Mouse (Mus musculus) forebrain, embryonic 16.5 days (tissue): ENCODE data around the gene Msln. TPM values are rescaled to one million over a fixed set of nuclear protein-coding genes. Genes with fewer than 3 reads are reported as not detected.
A peak's percentile ranks its signal among the peaks of the same experiment; 100 is the strongest.

Experiments used
- ATAC-seq: fragments of 200-750 bp; cut with Nextera tagmentation; 2 replicates; pipeline ENCODE4 v1.8.0; 2017; ENCODE audit warnings: mild to moderate bottlenecking, moderate library complexity
- H3K27ac ChIP-seq: fragments of 300-500 bp; sonication (generic); 2 replicates; pipeline ENCODE4 v1.5.1; 2014; ENCODE audit warnings: low read length, control low read depth
- H3K27me3 ChIP-seq: fragments of 300-500 bp; sonication (generic); replicated peaks from 2 replicates; pipeline ENCODE4 v1.6.1; 2014; ENCODE audit warnings: low read length; ENCODE audit not compliant: control insufficient read depth, insufficient read depth
- H3K36me3 ChIP-seq: fragments of 300-500 bp; sonication (generic); 2 replicates; pipeline ENCODE4 v1.6.1; 2014; ENCODE audit not compliant: control insufficient read depth, insufficient read depth
- H3K4me1 ChIP-seq: fragments of 300-500 bp; sonication (generic); replicated peaks from 2 replicates; pipeline ENCODE4 v1.6.1; 2014; ENCODE audit warnings: low read length; ENCODE audit not compliant: control insufficient read depth, insufficient read depth
- H3K4me2 ChIP-seq: fragments of 300-500 bp; sonication (generic); 2 replicates; pipeline ENCODE4 v1.6.1; 2014; ENCODE audit warnings: mild to moderate bottlenecking, low read length, control low read depth
- H3K4me3 ChIP-seq: fragments of 300-500 bp; sonication (generic); replicated peaks from 2 replicates; pipeline ENCODE4 v1.5.1; 2014; ENCODE audit warnings: mild to moderate bottlenecking, low read length, control low read depth
- H3K9ac ChIP-seq: fragments of 300-500 bp; sonication (generic); replicated peaks from 2 replicates; pipeline ENCODE4 v1.6.1; 2014; ENCODE audit warnings: low read depth, low read length, control low read depth
- H3K9me3 ChIP-seq: fragments of 300-500 bp; sonication (generic); 2 replicates; pipeline ENCODE4 v1.6.1; 2016; ENCODE audit warnings: low read length; ENCODE audit not compliant: control insufficient read depth
- WGBS: fragments of 180-500 bp; shearing (Covaris S2); extraction: QIAGEN DNeasy Blood & Tissue Kit; methylation state at CpG from one replicate; pipeline ENCODE4 v1.1.7; 2014; 5-methylcytosine and 5-hydroxymethylcytosine counted together
- polyA plus RNA-seq: library from polyadenylated mRNA; unstranded; fragments of >200 nt; fragmentation: Nextera tagmentation; extraction: Ambion mirVana; gene quantifications from 2 replicates; pipeline ENCODE4 v1.2.1, GENCODE M21; 2015

The Msln gene
- polyA plus RNA-seq, 1 experiment from 2014 or later = 0.85 TPM

DNA sequence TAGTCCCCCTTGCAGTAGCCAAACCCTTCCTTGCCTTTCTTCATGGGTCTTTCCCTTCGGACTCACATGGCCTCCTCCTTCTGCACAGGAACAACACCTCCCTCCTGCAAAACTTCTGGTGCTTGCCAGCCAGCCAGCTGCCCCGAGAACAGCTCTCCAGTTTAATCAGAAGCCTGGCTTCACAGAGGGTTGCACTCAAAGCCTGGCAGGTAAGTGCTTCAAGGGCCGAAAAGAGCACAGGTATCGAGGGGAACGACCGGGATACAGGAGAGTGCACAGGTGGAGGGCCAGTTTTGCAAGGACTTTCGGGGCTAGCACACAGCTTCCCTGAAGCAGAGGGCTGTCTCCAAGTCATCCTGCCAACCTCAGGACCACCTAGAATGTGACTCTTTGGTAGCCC is 15.3 kb downstream of the Msln start:
- ATAC-seq = no peak
- no peak overlapping the region for H3K4me3 ChIP-seq
- no peak overlapping the region for H3K4me2 ChIP-seq
- H3K36me3 ChIP-seq = no peaks in the 10 kb centered on the region
- 80% methylated on average over 7 of the region's 7 CpGs for WGBS
- H3K9ac ChIP-seq = no peak overlapping the region
- no peaks in the 10 kb centered on the region for H3K9me3 ChIP-seq
- H3K4me1 ChIP-seq = no peaks in the 10 kb centered on the region
- H3K27ac ChIP-seq = no peak overlapping the region
- H3K27me3 ChIP-seq = no peaks in the 10 kb centered on the region

DNA sequence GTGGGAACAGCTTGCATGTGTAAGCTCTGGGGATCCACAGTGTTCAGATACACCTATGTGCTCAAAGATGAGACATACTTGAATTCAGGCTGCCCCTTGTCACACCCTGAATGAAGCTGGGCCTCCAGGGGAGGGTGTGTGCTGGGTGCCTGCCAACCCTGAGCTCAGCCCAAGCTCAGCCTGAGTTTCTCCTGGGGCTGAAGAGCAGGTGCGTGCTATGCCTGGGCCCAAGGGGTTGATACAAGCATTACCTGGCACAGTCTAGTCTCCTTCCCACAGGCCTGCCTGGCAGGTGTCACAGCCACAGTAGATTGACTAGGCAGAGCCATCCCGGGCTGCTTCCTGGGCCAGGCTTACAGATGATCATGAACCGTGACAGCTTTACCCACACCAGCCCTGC is 18.4 kb downstream of the Msln start, which contains the start of gene Mslnl:
Gene Mslnl (plus strand): TSS at position 298 of the 400 bp plus-strand sequence.
- no peaks in the 10 kb centered on the region for H3K27me3 ChIP-seq
- no peaks in the 10 kb centered on the region for H3K4me1 ChIP-seq
- H3K4me2 ChIP-seq = no peak within 1 kb of the TSS
- H3K27ac ChIP-seq = no peak within 1 kb of the TSS
- H3K36me3 ChIP-seq = no peaks in the 10 kb centered on the region
- no peak for ATAC-seq
- WGBS = 87% methylated on average over 3 of the region's 3 CpGs
- H3K4me3 ChIP-seq = no peak within 1 kb of the TSS
- H3K9me3 ChIP-seq = no peaks in the 10 kb centered on the region
- H3K9ac ChIP-seq = 0 out of 2 replicates have a peak within 1 kb of the TSS, but pooled peaks have one; percentile 9

DNA sequence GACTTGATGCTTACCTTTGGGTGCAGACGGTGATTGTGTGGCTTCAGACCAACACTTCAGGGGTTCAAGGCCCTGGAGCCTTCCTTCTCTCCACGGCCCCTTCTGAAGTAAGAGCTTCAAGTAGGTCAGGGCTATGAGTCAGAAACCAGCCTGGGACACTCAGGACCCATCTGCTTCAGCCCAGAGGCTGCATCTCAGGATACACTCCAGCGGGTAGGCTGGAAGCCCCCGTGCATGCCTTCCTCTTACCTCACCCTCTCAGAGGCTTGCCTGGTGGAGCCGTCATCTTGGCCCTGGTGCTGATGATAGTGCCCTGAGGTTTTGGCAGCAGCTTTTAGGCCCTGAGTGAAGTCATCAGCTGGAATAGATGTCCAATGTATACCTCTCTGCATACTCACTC is 18.9 kb downstream of the Msln start:
- no peak overlapping the region for H3K4me2 ChIP-seq
- no peak overlapping the region for H3K27ac ChIP-seq
- no peaks in the 10 kb centered on the region for H3K36me3 ChIP-seq
- no peak for ATAC-seq
- no peaks in the 10 kb centered on the region for H3K27me3 ChIP-seq
- H3K4me1 ChIP-seq = no peaks in the 10 kb centered on the region
- 87% methylated on average over 5 of the region's 5 CpGs for WGBS
- H3K4me3 ChIP-seq = no peak overlapping the region
- no peaks in the 10 kb centered on the region for H3K9me3 ChIP-seq
- H3K9ac ChIP-seq = no peak overlapping the region

DNA sequence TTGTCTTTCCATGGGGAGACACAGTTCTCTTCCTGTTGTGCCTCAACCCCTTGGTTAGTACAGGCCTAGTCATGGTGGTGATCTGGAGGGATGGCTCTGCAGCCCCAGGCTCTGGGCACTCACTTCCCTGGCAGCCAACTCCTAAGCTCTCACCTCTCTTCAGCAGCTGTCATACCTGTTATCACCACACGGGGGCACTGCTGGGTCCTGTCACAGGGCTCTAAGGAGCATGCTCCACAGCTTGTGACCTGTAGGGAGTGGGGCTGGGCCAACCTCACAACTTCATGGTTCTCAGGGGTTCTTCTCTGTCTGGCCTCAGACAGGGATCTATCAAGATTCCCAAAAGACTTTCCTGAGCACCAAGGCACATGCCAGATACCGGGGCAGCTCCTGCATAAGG is 22.1 kb downstream of the Msln start:
- no peaks in the 10 kb centered on the region for H3K9me3 ChIP-seq
- H3K4me2 ChIP-seq = no peak overlapping the region
- no peaks in the 10 kb centered on the region for H3K27me3 ChIP-seq
- no peak overlapping the region for H3K4me3 ChIP-seq
- H3K27ac ChIP-seq = no peak overlapping the region
- no peak for ATAC-seq
- no peak overlapping the region for H3K9ac ChIP-seq
- peaks cover 9% of the 10 kb centered on the region for H3K4me1 ChIP-seq
- 15% methylated on average over 2 of the region's 2 CpGs for WGBS
- no peaks in the 10 kb centered on the region for H3K36me3 ChIP-seq

DNA sequence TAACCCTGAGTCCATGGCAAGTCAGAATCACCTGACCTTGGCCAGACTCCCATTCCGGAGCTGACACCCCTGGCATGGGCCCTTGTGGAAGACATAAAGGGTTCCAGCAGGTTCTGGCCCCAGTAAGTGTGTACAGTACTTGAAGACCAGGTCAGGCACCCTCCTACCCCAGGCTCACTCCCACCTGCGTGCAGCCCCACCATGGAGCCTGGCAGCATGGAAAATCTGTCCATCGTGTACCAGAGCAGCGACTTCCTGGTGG is 26.2 kb downstream of the Msln start:
- peaks cover 18% of the 10 kb centered on the region for H3K4me1 ChIP-seq
- WGBS = 28% methylated on average over 4 of the region's 4 CpGs
- no peaks in the 10 kb centered on the region for H3K36me3 ChIP-seq
- H3K27ac ChIP-seq = no peak overlapping the region
- no peak for ATAC-seq
- H3K4me2 ChIP-seq = peak overlapping the region; percentile 70
- no peaks in the 10 kb centered on the region for H3K9me3 ChIP-seq
- no peaks in the 10 kb centered on the region for H3K27me3 ChIP-seq
- peak overlapping the region; percentile 79 for H3K4me3 ChIP-seq
- H3K9ac ChIP-seq = peak overlapping the region; percentile 85

DNA sequence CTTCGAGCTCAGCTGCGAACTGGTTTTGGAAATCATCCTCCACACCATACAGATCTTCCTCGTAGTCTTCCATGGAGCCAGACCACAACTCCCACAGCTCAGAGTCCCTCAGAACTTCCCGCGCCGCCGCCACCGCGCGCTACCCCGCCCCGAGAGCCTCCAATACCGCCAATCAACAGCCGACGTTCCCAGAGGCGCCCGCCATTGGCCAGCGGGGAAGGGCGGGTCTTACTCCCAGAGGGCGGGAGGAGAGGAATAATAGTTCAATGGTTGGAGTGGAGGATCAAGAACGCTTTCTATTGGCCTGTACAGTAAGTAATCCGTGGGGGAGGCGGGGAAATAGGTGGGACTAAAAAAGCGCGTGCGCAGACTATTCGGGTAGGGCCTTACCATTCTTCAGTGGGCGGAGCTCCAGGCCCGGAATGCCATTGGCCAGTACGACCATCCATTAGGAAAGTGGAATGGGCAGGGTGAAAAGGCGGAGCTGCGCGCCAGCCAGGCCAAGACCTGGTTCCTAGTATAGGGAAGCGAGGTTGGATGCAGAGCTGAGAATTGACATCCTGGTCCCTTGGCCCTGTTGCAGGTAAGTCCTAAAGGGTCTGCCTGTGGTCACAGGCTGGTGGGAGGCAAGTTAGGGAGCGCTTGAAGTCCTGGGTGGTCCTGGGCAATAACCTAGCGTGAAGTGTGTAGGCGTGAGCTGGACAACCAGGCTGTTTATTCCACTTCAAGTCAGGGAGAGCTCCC is 26.7 kb downstream of the Msln start, which contains the start of the genes Chtf18 and Rpusd1:
Gene Chtf18 (minus strand): TSS at position 155 of the 744 bp plus-strand sequence.
Gene Rpusd1 (plus strand): TSS at position 406 of the 744 bp plus-strand sequence.
- H3K27ac ChIP-seq = peak within 1 kb of the TSS; percentile 57
- no peaks in the 10 kb centered on the region for H3K27me3 ChIP-seq
- H3K9ac ChIP-seq = peak within 1 kb of the TSS; percentile 85
- H3K36me3 ChIP-seq = no peaks in the 10 kb centered on the region
- peaks cover 18% of the 10 kb centered on the region for H3K4me1 ChIP-seq
- H3K9me3 ChIP-seq = no peaks in the 10 kb centered on the region
- peak; percentile 99 for ATAC-seq
- H3K4me3 ChIP-seq = peak within 1 kb of the TSS; percentile 79
- H3K4me2 ChIP-seq = peak within 1 kb of the TSS; percentile 88
- WGBS = under 1% methylated on average over 37 of the region's 37 CpGs

DNA sequence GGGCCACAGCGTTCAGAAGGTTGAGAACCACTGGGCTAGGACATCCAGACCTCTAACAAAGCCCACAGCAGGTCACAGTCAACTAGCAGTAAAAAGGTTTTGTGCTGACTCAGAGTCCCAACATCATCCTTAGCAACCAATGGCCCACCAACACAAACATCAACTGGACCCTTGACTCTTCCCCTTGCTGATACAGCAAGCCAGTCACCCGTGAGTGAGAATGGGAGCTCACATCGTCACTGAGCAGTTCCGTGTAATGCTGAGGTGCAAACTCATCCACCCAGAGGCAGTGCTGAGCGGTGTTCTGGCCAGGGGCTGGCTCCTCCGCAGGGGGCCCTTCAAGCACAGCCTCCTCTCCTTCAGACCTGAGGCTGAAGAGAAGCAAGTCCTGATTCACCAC is 28.9 kb downstream of the Msln start:
- H3K4me2 ChIP-seq = no peak overlapping the region
- no peak for ATAC-seq
- no peaks in the 10 kb centered on the region for H3K9me3 ChIP-seq
- 78% methylated on average over 6 of the region's 6 CpGs for WGBS
- H3K27me3 ChIP-seq = no peaks in the 10 kb centered on the region
- H3K36me3 ChIP-seq = no peaks in the 10 kb centered on the region
- H3K4me1 ChIP-seq = peaks cover 18% of the 10 kb centered on the region
- no peak overlapping the region for H3K9ac ChIP-seq
- H3K4me3 ChIP-seq = no peak overlapping the region
- no peak overlapping the region for H3K27ac ChIP-seq

DNA sequence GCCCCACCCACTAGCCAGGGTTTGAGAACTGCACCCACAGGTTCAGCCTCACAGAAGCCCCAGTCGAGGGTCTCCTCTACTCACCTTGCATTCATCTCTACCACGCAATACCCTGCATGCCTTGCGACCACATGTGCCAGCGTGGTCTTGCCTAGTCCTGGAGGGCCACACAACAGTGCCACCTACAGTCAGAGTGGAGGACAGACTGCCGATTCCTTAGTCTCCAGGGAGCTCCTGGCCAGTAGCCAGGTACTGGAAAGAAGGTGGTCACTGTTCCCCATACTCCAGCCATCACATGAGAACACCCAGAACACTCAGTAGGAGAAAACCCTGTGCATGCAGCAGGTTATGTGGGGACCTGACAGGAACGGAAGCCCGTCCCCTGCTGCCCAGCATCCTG is 30.3 kb downstream of the Msln start:
- H3K9me3 ChIP-seq = no peaks in the 10 kb centered on the region
- 77% methylated on average over 7 of the region's 7 CpGs for WGBS
- no peak overlapping the region for H3K4me3 ChIP-seq
- H3K4me2 ChIP-seq = no peak overlapping the region
- no peak overlapping the region for H3K27ac ChIP-seq
- no peak overlapping the region for H3K9ac ChIP-seq
- peaks cover 18% of the 10 kb centered on the region for H3K4me1 ChIP-seq
- no peaks in the 10 kb centered on the region for H3K27me3 ChIP-seq
- ATAC-seq = no peak
- no peaks in the 10 kb centered on the region for H3K36me3 ChIP-seq

DNA sequence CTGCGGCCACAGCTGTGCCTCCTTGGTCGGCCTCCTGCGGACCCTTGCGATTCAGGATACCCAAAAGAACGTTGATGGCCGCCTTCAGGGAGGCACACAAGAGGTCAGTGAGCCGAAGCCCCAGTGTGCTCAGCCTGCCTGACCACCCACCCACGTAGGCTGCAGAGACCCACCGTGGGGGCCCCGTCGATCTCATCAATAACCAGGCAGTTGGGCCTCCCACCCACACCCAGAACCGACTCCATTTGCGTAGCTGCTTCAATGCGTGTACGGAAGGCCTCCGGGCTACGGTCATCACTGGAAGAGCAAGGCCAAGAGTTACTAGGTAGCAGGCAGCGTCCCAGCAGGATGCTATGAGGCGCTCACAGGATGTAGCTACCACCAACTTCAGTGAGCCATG is 30.7 kb downstream of the Msln start:
- no peak overlapping the region for H3K9ac ChIP-seq
- no peak overlapping the region for H3K4me3 ChIP-seq
- H3K4me1 ChIP-seq = peaks cover 17% of the 10 kb centered on the region
- H3K4me2 ChIP-seq = no peak overlapping the region
- whole genome bisulfite sequencing = 96% methylated on average over 19 of the region's 19 CpGs
- no peaks in the 10 kb centered on the region for H3K27me3 ChIP-seq
- H3K27ac ChIP-seq = no peak overlapping the region
- H3K9me3 ChIP-seq = no peaks in the 10 kb centered on the region
- no peak for ATAC-seq
- no peaks in the 10 kb centered on the region for H3K36me3 ChIP-seq

DNA sequence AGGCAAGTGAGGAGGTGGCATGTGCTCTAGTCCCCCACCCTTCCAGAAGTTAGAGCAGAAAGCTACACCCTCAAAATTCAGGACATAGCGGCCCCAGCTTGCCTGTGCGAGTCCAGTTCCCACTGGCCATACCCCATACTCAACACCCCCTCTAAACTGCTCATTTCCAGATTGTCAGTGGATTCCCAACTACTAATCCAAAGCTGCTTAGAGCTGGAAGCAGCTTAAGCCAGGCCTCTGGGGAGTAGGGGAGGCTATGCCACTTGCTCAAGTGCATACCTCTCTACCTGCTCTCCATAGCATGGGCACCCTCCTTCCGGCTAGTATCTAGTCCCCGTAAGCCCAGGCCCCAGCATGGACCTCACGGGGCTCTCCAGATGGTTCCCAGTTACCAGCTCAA is 32.7 kb downstream of the Msln start:
- peaks cover 18% of the 10 kb centered on the region for H3K27me3 ChIP-seq
- no peak overlapping the region for H3K4me2 ChIP-seq
- H3K9me3 ChIP-seq = no peaks in the 10 kb centered on the region
- peaks cover 11% of the 10 kb centered on the region for H3K4me1 ChIP-seq
- no peaks in the 10 kb centered on the region for H3K36me3 ChIP-seq
- no peak overlapping the region for H3K4me3 ChIP-seq
- H3K9ac ChIP-seq = no peak overlapping the region
- no peak for ATAC-seq
- 95% methylated on average over 5 of the region's 5 CpGs for WGBS
- H3K27ac ChIP-seq = no peak overlapping the region
